Mouse (Mus musculus): ENCODE results near the gene Lrig1. TPM values are rescaled to one million over a fixed set of nuclear protein-coding genes. Genes with fewer than 3 reads are reported as not detected.

Gene Lrig1
- polyA plus RNA-seq, 1 experiment from 2014 or later: 17.1 TPM

- no peaks in the 10 kb centered on the region for H3K27me3 ChIP-seq (ENCODE audit: control insufficient read depth, insufficient read depth, low read length)
- no peak overlapping the region for H3K4me3 ChIP-seq (replicated peaks; ENCODE audit: low read depth, low read length)
- no peak overlapping the region for H3K4me2 ChIP-seq (ENCODE audit: low read length)
- H3K27ac ChIP-seq (replicated peaks; ENCODE audit: low read depth, low read length): no peak overlapping the region
- H3K4me1 ChIP-seq (ENCODE audit: control insufficient read depth, insufficient read depth, low read length): peaks cover 29% of the 10 kb centered on the region
- no peaks in the 10 kb centered on the region for H3K36me3 ChIP-seq (ENCODE audit: control insufficient read depth, insufficient read depth, low read length)
- H3K9ac ChIP-seq (replicated peaks; ENCODE audit: low read length): no peak overlapping the region
- no peaks in the 10 kb centered on the region for H3K9me3 ChIP-seq (ENCODE audit: control insufficient read depth, low read length)
- DNase-seq (no peak), ATAC-seq (ENCODE audit: low FRiP score, low TSS enrichment) (no peak)
- 3% methylated on average over 1 of the region's 1 CpGs for WGBS
Observed at GRCm38 (mm10) chr6:94694481-94694880, 5.5 kb downstream of the Lrig1 start.

- DNase-seq: no peak
- WGBS: 86% methylated on average over 9 of the region's 9 CpGs
- H3K9me3 ChIP-seq (ENCODE audit: control insufficient read depth, low read length): no peaks in the 10 kb centered on the region
- H3K27ac ChIP-seq (replicated peaks; ENCODE audit: low read depth, low read length): no peak overlapping the region
- H3K9ac ChIP-seq (replicated peaks; ENCODE audit: low read length): no peak overlapping the region
- H3K36me3 ChIP-seq (ENCODE audit: control insufficient read depth, insufficient read depth, low read length): no peaks in the 10 kb centered on the region
- H3K4me2 ChIP-seq (ENCODE audit: low read length): no peak overlapping the region
- no peaks in the 10 kb centered on the region for H3K27me3 ChIP-seq (ENCODE audit: control insufficient read depth, insufficient read depth, low read length)
- H3K4me1 ChIP-seq (ENCODE audit: control insufficient read depth, insufficient read depth, low read length): peaks cover 20% of the 10 kb centered on the region
- ATAC-seq (ENCODE audit: low FRiP score, low TSS enrichment): no peak
- H3K4me3 ChIP-seq (replicated peaks; ENCODE audit: low read depth, low read length): no peak overlapping the region
Observed at GRCm38 (mm10) chr6:94693091-94693490, 6.9 kb downstream of the Lrig1 start.

- Histone ChIP-seq H3K4me2 (ENCODE audit: low read length) (no peak overlapping the region), H3K9ac (replicated peaks; ENCODE audit: low read length) (no peak overlapping the region), H3K9me3 (ENCODE audit: control insufficient read depth, low read length) (no peaks in the 10 kb centered on the region), H3K4me1 (ENCODE audit: control insufficient read depth, insufficient read depth, low read length) (peaks cover 11% of the 10 kb centered on the region), H3K4me3 (replicated peaks; ENCODE audit: low read depth, low read length) (no peak overlapping the region), H3K27ac (replicated peaks; ENCODE audit: low read depth, low read length) (no peak overlapping the region), H3K36me3 (ENCODE audit: control insufficient read depth, insufficient read depth, low read length) (no peaks in the 10 kb centered on the region), H3K27me3 (ENCODE audit: control insufficient read depth, insufficient read depth, low read length) (no peaks in the 10 kb centered on the region)
- WGBS: 47% methylated on average over 2 of the region's 2 CpGs
- no peak for DNase-seq
- ATAC-seq (ENCODE audit: low FRiP score, low TSS enrichment): no peak
Observed at GRCm38 (mm10) chr6:94692003-94692402, 8.0 kb downstream of the Lrig1 start.

GRCm38 (mm10) chr6:94690247-94690646, 9.7 kb downstream of the Lrig1 start:
- Histone ChIP-seq H3K4me1 (ENCODE audit: control insufficient read depth, insufficient read depth, low read length) (peaks cover 7% of the 10 kb centered on the region; the same call in 1 of the 2 replicates), H3K9ac (replicated peaks; ENCODE audit: low read length) (no peak overlapping the region), H3K27ac (replicated peaks; ENCODE audit: low read depth, low read length) (no peak overlapping the region), H3K27me3 (ENCODE audit: control insufficient read depth, insufficient read depth, low read length) (no peaks in the 10 kb centered on the region), H3K36me3 (ENCODE audit: control insufficient read depth, insufficient read depth, low read length) (no peaks in the 10 kb centered on the region), H3K4me2 (ENCODE audit: low read length) (no peak overlapping the region), H3K9me3 (ENCODE audit: control insufficient read depth, low read length) (no peaks in the 10 kb centered on the region), H3K4me3 (replicated peaks; ENCODE audit: low read depth, low read length) (no peak overlapping the region)
- ATAC-seq (ENCODE audit: low FRiP score, low TSS enrichment) (no peak), DNase-seq (no peak)
- WGBS: 87% methylated on average over 7 of the region's 7 CpGs

GRCm38 (mm10) chr6:94688722-94689121, 11.2 kb downstream of the Lrig1 start:
- Histone ChIP-seq H3K36me3 (ENCODE audit: control insufficient read depth, insufficient read depth, low read length) (no peaks in the 10 kb centered on the region), H3K27ac (replicated peaks; ENCODE audit: low read depth, low read length) (no peak overlapping the region), H3K4me1 (ENCODE audit: control insufficient read depth, insufficient read depth, low read length) (no peaks in the 10 kb centered on the region; the same call in 1 of the 2 replicates), H3K9me3 (ENCODE audit: control insufficient read depth, low read length) (no peaks in the 10 kb centered on the region), H3K4me3 (replicated peaks; ENCODE audit: low read depth, low read length) (no peak overlapping the region), H3K4me2 (ENCODE audit: low read length) (no peak overlapping the region), H3K27me3 (ENCODE audit: control insufficient read depth, insufficient read depth, low read length) (no peaks in the 10 kb centered on the region), H3K9ac (replicated peaks; ENCODE audit: low read length) (no peak overlapping the region)
- ATAC-seq (ENCODE audit: low FRiP score, low TSS enrichment): no peak
- no peak for DNase-seq
- 56% methylated on average over 4 of the region's 4 CpGs for WGBS

- Histone ChIP-seq H3K4me3 (replicated peaks; ENCODE audit: low read depth, low read length) (no peak overlapping the region), H3K36me3 (ENCODE audit: control insufficient read depth, insufficient read depth, low read length) (no peaks in the 10 kb centered on the region), H3K27ac (replicated peaks; ENCODE audit: low read depth, low read length) (no peak overlapping the region), H3K9ac (replicated peaks; ENCODE audit: low read length) (no peak overlapping the region), H3K27me3 (ENCODE audit: control insufficient read depth, insufficient read depth, low read length) (no peaks in the 10 kb centered on the region), H3K4me2 (ENCODE audit: low read length) (no peak overlapping the region), H3K9me3 (ENCODE audit: control insufficient read depth, low read length) (no peaks in the 10 kb centered on the region), H3K4me1 (ENCODE audit: control insufficient read depth, insufficient read depth, low read length) (peaks cover 13% of the 10 kb centered on the region)
- DNase-seq (no peak), ATAC-seq (ENCODE audit: low FRiP score, low TSS enrichment) (no peak)
- 75% methylated on average over 6 of the region's 6 CpGs for WGBS
Observed at GRCm38 (mm10) chr6:94686048-94686447, 13.9 kb downstream of the Lrig1 start.

GRCm38 (mm10) chr6:94685611-94686010, 14.3 kb downstream of the Lrig1 start:
- H3K4me2 ChIP-seq (ENCODE audit: low read length): no peak overlapping the region
- no peaks in the 10 kb centered on the region for H3K9me3 ChIP-seq (ENCODE audit: control insufficient read depth, low read length)
- H3K27ac ChIP-seq (replicated peaks; ENCODE audit: low read depth, low read length): no peak overlapping the region
- ATAC-seq (ENCODE audit: low FRiP score, low TSS enrichment) (no peak), DNase-seq (no peak)
- peaks cover 15% of the 10 kb centered on the region for H3K4me1 ChIP-seq (ENCODE audit: control insufficient read depth, insufficient read depth, low read length)
- no peaks in the 10 kb centered on the region for H3K36me3 ChIP-seq (ENCODE audit: control insufficient read depth, insufficient read depth, low read length)
- no peak overlapping the region for H3K4me3 ChIP-seq (replicated peaks; ENCODE audit: low read depth, low read length)
- no peaks in the 10 kb centered on the region for H3K27me3 ChIP-seq (ENCODE audit: control insufficient read depth, insufficient read depth, low read length)
- no peak overlapping the region for H3K9ac ChIP-seq (replicated peaks; ENCODE audit: low read length)
- WGBS: 83% methylated on average over 6 of the region's 6 CpGs

GRCm38 (mm10) chr6:94684844-94685557, 15.0 kb downstream of the Lrig1 start:
- no peaks in the 10 kb centered on the region for H3K9me3 ChIP-seq (ENCODE audit: control insufficient read depth, low read length)
- 58% methylated on average over 13 of the region's 13 CpGs for WGBS
- H3K27me3 ChIP-seq (ENCODE audit: control insufficient read depth, insufficient read depth, low read length): no peaks in the 10 kb centered on the region
- no peak overlapping the region for H3K9ac ChIP-seq (replicated peaks; ENCODE audit: low read length)
- H3K4me3 ChIP-seq (replicated peaks; ENCODE audit: low read depth, low read length): no peak overlapping the region
- H3K36me3 ChIP-seq (ENCODE audit: control insufficient read depth, insufficient read depth, low read length): no peaks in the 10 kb centered on the region
- H3K27ac ChIP-seq (replicated peaks; ENCODE audit: low read depth, low read length): no peak overlapping the region
- DNase-seq: no peak
- no peak overlapping the region for H3K4me2 ChIP-seq (ENCODE audit: low read length)
- ATAC-seq (ENCODE audit: low FRiP score, low TSS enrichment): no peak
- peaks cover 15% of the 10 kb centered on the region for H3K4me1 ChIP-seq (ENCODE audit: control insufficient read depth, insufficient read depth, low read length)

GRCm38 (mm10) chr6:94683701-94684100, 16.3 kb downstream of the Lrig1 start:
- no peak overlapping the region for H3K27ac ChIP-seq (replicated peaks; ENCODE audit: low read depth, low read length)
- peaks cover 15% of the 10 kb centered on the region for H3K4me1 ChIP-seq (ENCODE audit: control insufficient read depth, insufficient read depth, low read length)
- no peak overlapping the region for H3K4me2 ChIP-seq (ENCODE audit: low read length)
- H3K9ac ChIP-seq (replicated peaks; ENCODE audit: low read length): no peak overlapping the region
- no peak overlapping the region for H3K4me3 ChIP-seq (replicated peaks; ENCODE audit: low read depth, low read length)
- no peaks in the 10 kb centered on the region for H3K9me3 ChIP-seq (ENCODE audit: control insufficient read depth, low read length)
- H3K36me3 ChIP-seq (ENCODE audit: control insufficient read depth, insufficient read depth, low read length): no peaks in the 10 kb centered on the region
- no peaks in the 10 kb centered on the region for H3K27me3 ChIP-seq (ENCODE audit: control insufficient read depth, insufficient read depth, low read length)
- DNase-seq (no peak), ATAC-seq (ENCODE audit: low FRiP score, low TSS enrichment) (no peak)
- WGBS: 82% methylated on average over 3 of the region's 3 CpGs
